Mouse (Mus musculus): ENCODE measurements around the gene Dolpp1.

The Dolpp1 gene

DNA sequence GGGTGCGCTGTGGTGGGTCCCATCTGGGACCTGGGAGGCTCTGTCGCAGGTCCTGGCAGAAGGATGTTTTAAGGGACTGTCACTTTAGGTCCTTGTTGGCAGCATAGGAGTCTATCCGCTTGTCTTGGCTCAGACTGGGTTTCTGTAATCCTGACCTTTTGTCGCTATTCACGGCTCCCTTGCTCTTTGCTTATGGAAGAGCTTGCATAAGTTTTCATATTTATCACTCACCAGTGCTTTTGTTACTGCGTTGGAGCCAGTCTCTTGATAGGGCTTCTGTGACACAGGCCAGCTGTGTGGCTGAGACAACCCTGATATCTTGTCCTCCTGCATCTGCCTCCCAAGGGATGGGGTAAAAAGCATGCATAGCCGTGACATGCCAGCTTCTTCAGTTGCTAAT lies 12.7 kb upstream of the Dolpp1 start:
- DNase-seq: no peak

DNA sequence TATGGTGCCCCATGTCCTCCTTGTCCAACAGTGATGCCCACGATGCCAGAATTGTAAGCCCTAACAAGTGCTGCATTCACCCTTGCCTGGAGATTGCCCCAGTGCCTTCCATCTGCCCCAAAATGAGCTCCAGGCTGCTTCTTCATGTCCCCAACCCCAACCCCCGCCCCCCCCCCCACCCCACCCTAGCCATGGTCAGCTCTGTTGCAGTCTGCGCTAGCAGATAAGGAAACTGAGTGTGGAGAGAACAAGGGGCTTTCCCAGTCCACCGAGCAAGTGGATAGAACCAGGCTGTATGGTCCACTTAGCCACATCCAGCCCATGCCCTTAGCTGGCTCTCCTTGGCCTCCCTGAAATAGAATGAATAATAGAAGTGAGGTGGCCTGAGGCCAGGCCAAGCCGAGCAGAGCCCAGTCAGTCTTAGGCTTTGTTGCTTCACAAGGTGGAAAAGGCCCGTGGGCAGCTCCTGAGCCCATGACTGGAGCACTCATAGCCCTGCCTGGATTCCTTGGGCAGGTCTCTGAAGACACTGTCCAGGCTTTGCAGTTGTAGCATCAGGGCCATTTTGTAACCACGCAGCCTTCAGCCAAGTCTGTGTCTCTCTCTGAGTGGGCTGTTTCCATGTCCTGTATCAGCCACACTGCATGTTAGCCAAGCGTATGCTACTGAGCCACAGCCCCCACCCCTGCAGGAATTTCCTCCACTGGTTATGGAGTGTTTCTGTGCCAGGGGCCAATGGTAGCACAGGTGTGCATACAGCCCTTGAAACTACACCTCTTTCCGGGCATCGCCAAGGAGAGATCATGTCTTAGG lies 11.3 kb upstream of the Dolpp1 start:
- DNase-seq: no peak

DNA sequence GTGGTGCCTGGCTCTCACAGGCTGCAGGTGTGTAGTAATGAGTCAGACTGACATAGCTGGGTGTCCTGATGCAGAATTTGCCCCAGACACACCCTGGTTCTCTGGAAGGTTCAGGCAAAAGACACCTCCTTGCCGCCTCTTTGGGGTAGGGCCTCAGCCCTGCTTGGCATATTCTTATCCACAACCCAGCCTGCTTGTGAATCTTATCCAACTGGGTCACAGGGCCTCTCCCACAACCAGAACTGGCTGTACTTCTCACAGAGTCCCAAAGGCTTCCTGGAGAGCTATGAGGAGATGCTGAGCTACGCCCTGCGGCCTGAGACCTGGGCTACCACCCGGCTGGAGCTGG lies 10.7 kb upstream of the Dolpp1 start:
- no peak for DNase-seq

DNA sequence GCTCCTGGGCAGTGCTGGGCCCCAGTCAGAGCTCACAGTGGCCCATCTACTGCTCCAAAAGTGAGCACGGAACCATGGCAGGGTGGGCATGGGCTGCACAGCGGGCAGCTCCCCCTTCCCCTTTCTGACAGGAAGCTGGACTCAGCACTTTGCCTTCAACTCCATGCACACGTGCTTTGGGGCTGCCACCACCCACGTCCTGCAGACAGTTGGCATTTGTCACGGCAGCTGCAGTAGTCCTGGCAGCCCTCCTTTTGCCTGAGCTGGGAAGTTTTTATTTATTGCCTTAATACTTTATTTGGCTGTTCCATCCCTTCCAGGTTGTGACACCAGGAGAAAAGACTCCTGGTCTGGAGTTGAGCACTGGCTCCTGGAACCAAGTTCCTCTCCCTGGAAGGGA lies 7.2 kb upstream of the Dolpp1 start:
- no peak for DNase-seq

DNA sequence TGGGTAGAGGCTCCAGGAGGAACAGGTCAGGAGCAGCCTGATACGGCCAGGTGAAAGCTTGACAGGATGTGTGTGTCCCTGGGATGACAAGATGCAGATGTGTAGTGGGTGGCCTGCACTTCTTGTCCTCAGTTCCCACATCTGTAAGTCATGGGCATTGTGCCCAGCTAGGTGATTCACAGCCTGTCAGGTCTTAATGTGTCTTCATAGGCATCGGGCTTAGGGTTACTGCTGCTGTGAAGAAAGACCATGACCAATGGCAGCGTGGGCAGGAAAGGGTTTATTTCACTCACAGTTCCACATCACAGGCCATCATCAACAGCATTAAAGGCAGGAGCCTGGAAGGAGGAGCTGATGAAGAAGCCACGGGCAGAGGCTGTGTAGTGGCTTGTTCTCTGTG lies 6.5 kb upstream of the Dolpp1 start:
- DNase-seq: no peak

DNA sequence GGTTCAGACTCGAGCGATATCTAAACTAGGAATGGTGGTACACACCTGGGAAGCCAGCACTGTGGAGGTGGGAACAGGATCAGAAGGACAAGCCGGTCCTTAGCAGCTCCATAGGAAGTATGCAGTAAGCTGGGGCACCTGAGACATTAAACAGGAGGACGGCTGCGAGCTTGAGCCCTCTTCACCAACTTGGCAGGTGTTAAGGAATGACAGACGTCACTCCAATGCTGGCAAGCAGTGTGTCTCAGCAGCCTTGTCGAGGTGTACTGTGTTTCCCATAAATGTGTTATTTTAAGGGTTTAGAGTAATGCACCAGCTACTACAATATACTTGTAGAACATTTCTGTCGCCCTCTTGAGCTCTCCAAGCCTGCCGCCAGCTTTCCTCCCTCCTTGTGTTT lies 5.1 kb upstream of the Dolpp1 start:
- peak in 1 of 2 experiments; percentile 48 for DNase-seq

DNA sequence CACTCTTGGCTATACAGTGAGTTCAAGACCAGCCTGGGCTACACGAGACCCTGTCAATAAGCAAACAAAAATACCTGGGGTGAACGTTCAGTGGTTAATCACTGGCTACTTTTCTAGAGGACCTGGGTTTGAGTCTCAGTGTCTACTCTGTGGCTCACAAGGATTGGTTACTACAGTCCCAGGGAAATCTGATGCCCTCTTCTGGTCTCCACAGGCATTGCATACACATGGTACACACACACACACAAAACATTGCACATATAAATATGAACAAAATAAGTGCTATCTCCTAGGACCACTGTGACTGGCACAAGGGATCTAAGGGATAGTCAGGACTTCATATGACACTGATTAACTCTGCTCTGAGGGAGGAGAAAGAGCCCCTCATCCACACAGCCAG lies 3.1 kb upstream of the Dolpp1 start:
- no peak for DNase-seq

DNA sequence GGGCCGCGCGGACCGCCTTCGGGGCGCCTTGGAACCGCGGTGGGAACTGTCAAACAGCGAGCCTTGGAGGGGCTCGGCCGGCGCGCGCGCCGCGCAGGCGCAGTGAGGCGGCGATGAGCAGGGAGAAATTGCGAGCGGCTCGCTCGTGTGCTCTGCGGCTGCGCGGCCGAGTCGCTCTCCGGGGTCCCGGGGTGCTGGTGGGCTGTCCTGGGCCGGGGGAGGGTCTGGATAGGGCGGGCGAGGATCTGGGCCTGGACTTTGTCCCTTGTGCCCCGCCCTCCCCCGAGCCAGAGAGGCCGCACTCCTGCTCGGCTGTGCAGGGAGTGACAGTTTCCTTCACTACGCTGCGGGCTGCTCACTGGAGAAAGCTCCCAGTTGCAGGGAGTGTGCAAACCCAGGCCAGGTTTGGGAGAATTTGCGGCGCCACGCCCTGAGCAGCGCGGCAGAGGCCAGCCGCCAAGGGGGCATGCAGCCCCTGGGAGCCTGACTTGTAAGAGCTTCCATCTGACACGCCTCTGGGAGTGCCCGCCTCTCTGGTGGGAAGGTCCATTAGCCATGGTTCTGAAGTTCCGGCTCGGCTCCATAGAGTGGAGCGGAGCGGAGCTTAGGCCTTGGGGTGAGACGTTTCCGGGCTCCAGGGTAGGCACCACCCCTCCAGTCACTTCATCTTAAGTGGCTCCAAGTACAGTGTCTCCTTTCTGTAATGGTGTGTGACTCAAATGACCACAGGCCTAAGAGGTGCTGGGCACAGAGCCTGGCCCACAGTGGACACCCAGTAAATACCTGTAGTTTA lies 719 bp downstream of the Dolpp1 start:
- peak; percentile 93 to 94 for DNase-seq

DNA sequence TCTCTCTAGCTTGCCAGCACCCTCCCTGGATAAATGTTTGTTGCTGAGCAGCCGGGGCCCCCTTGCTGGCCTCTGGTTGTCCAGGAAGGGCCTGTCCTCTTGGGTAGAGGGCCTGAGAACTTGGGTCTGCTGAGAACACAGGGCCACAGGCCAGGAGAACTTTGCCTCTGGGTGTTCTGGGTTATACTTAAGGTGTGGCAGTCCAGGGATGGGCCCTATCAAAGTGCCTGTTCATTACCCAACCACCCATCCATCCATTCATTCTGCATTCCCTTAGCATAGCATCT lies 1.3 kb downstream of the Dolpp1 start:
- DNase-seq: no peak

DNA sequence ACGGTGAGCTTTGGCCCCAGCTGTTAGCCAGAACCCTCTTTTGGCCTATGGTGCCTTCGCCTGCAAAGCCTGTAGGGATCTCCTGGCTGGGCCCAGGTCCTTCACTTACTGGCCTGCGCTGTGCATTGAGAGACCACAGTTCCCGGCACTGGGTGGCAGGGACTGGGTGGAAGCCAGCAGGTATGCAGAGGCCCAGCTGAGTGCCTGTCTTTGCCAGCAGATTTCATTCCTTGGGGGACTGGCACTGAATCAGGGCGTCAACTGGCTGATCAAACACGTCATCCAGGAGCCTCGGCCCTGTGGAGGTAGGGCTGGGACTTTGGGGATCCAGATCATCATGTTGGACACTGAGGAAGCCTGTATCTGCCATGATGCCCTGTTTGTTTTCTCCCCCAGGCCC lies 3.7 kb downstream of the Dolpp1 start:
- DNase-seq: peak; percentile 53 to 67

DNA sequence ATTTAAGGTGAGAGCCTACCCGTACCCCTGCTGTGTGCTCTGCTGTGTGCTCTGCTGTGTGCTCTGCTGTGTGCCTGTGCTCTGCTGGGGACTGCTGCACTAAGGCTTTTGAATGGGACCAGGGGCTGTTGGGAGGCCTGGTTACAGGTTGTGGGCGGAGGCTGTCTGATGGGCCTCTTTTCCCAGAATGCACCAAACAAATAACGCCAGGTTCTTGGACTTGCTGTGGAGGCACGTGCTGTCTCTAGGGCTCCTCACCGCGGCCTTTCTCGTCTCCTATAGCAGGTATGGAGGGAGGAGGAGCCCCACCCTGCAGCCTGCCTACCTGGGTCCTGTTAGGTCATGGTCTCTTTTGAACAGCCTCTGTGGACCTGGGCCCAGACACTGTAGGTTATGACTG lies 4.2 kb downstream of the Dolpp1 start:
- DNase-seq: no peak

DNA sequence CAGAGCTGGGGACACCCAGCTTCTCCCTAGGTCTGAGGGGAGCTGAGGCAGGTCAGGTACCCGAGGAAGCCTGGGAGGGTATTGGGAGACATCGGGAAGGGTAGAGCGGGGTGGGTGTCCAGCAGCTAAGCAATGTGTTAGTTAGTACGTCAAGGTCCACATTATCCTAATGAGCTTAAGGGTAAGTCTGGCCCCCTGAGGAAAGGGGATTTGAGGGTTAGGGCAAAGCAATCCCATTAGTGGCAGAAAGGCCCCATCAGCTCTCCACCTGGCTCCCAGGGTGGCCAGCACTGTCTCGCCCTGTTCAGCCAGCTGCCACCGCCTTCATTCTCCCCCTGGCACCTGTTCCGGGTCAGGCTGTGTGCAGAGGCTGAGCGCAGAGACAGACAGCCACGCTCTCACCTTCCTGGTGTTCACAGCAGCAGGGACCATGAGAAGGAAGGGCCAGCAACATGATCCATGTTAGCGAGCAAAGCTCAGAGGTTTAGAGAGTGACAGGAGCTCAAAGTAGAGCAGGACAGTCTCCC lies 6.0 kb downstream of the Dolpp1 start:
- no peak for DNase-seq

DNA sequence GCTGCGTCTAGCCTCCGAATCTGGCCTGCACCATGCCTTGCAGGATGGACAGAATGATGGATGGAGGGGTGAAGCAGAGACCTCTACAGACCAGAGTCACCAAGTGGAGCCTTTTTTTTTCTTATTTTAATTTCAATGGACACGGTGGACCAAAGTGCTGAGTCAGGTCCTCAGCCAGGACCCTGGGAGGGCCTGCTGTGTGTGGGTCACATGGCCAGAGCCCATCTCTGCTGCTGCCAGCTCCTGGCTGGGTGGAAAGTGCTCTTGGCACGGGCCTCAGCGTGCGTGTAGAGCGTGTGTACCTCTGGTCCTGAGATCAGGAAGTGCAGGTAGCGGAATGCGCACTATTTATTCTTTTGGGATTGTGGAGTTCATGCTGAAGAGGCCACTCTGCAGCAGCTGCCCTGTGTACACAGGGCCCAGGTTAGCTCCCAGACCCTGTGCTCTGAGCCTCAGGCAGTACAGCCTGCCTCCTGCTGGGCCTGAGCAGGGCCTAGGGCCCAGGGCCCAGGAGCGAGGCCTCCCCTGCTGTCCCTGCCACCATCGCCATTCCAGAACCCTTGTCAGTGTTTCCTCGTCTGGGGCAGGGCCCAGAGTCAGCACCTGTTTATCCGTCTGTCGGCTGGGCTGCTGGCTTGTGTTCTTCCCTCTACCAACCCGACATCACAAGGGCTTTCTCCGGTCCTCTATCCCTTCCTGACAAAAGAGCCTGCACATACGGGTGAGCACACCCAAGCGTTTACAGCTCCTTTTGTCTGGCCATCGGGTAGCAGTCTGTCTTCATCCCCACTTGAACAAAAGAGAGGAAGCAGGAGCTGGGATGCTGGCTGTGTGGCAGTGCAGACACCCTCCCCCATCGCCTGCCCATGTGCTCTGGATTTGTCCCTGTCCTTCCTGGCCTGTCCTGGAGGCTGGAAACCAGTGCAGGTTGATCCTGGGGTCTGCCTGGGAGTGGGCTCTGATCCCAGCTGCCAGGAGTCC lies 7.4 kb downstream of the Dolpp1 start:
- DNase-seq: peak; percentile 78 to 84

DNA sequence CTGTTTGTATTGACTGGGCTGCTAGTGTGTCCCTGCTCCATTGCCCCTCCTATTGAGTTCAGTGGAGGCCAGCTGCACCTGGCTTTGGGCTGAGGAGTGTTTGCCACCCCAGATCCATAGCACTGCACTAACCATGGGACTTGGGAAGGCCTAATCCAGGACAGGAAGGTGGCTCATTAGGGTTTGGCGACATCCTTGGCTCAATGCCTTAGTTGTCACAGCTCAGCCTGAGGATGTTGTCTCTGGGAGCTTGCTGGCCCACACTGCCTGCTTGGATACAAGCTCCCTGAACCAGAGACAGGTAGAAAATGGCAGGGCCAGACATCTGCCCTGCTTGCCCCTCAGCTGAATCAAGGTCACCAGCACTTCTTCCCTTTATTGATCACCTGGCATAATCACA lies 9.5 kb downstream of the Dolpp1 start:
- DNase-seq: no peak

DNA sequence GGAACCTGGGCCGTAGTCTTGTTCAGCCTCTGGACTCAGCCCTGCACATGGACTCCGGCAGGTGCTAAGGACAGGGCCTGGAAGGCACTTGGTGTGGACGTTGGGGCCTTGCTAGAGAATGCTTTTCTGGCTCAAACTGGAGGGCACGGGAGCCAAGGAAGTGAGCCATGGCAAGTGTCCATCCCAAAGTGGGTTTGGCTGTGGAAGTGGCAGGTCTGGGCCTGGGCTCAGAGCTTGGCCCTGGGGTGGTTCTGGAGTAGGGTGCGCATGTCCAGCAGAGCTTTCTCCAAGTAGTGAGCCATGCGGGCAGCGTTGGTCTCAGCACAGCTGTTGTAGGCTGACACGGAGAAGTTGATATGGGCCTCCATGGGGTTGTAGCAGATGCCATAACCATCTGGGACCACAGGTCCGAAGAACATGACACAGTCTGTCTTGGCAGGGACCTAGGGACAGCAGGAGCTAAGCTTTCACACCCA lies 10.3 kb downstream of the Dolpp1 start:
- no peak for DNase-seq

DNA sequence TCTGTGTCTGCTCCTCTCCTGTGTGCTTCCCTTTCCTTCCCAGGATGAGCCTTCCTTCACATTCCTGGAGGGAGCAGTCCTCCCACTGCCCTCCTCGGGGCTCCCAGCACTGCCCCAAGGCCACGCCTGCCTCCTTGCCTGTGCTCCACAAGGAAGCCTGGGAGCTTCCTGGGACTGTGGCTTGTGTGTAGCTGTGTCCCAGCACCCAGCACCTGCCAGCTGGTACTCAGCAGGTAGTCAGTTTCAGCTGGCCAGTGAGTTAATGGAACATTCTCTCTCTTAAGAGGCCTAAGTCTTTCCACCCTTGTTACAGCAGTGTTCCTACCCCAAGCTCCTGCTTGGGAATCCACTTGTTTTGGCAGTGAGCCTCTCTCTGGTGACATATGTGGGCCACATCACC lies 10.8 kb downstream of the Dolpp1 start:
- no peak for DNase-seq

DNA sequence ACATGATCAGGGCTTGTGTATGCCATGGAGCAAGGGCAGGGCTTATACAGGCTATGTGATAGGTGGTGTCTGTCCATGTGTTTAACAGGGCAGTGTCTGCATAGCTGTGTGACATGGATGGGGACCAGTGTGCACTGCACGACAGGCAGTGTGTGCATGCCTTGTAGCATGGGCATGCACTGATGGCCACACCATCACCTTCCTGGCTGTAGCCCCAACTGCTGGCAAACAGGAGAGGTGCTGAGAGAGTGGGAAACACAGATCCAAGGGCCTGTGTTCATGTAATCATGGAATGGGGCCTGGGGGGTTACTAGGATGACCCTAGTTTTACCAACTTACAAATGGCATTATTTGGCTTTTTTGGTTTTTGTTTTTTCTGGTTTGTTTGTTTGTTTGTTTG lies 11.8 kb downstream of the Dolpp1 start:
- DNase-seq: no peak

DNA sequence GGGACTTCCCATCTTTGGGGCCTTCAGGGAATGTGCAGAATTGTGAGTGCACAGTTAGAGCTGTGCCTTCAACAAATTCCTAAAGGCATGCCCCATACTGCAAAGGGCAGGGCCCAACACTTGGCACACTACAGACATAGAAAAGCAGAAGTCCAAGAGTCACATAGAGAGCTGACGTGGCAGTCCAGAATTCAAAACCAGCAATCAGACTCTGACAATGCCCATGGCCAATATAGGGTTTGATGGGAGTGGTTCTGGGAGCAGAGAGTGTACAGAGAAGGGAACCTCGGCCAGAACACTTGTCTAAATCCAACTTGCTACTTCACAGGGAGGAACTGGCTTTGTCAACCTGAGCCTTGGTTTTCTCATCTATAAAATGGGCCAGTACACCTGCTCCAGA lies 15.2 kb downstream of the Dolpp1 start:
- DNase-seq: no peak

DNA sequence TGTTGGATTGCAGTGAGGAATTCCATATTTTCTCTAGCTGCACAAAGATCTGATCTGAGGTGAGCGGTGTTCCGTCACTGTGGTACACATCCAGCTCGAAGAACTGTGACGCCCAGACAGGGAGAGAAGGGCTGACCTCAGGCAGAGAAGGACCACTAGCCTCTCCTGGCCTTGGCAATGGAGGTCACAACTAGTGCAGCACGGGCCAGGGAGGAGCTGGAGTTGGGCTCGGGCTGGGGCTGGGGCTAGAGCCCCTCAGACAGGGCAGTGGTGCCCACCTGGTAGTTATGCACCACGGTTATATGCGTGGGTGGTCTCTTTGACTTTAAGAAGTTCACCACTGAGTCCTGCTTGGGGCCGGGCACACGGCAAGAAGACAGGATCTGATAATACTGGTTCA lies 15.7 kb downstream of the Dolpp1 start:
- DNase-seq: no peak

DNA sequence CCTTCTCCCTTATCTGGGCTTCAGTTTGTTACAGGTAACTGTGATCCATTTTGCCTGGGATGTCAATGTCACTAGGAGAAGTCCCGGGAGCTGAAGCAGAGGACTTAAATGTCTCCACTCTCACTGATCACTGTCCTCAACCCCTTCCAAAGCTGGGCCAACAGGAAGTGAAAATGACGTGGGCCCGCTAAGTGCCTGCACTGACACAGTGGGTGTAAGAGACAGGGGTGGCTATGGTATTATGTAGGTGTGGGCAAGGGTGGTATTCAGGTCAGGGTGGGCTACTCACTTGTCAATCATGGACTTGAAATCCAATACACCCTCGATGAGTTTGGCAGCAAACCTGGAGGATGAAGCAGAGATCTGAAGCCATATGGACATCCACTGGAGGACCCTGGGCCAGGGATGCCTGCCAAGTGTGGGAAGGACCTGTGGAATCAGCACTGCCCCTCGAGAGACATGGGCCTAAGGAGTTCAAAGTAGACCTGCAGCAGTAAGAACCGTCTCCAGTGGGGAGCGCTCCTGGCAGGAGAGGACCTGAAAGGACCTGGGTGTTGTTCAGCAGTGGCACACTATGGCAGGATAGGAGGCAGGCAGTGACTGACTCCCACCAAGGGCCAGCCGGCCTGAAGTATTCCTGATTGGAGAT lies 16.5 kb downstream of the Dolpp1 start:
- no peak for DNase-seq

DNA sequence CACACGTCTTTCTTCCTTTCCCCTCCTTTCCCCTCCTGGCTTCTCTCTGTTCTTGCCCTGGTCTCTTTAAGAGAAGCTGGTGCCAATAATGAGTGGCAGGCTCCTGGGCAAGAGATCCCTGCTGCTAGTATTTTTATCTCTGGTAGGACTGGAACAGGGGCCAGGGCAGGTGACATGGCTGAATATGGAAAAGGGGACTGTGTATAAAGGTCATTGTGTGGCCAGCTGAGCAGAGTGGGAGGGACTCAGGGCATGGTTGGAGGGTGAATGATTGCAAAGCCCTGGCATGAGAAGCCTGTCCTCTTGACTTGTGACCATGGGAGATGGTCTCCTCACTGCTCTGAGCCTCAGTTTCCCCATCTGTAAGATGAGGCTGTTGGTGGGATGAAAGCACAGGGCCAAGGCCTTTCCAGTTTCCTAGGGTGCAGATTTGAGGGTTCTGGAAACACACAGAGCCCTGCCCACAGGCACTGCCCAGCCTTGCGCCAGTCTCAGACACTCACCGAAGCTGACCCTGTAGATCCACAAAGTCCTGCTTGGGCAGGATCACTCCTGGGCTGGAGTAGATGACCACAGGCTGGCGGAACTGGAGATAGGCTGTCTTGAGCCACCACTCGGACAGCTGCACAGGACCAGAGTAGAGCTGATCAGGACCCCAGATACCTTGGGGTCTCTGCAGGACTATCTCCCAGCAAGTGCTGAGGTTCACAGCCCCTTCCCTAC lies 17.6 kb downstream of the Dolpp1 start:
- no peak for DNase-seq
